Mouse (Mus musculus): Measurements from ENCODE around the gene Nae1. TPM values are rescaled to one million over a fixed set of nuclear protein-coding genes. Genes with fewer than 3 reads are reported as not detected.

Nae1 gene
- total RNA-seq, 2 experiments from 2014 or later = 43.5 to 49.6 TPM

DNA sequence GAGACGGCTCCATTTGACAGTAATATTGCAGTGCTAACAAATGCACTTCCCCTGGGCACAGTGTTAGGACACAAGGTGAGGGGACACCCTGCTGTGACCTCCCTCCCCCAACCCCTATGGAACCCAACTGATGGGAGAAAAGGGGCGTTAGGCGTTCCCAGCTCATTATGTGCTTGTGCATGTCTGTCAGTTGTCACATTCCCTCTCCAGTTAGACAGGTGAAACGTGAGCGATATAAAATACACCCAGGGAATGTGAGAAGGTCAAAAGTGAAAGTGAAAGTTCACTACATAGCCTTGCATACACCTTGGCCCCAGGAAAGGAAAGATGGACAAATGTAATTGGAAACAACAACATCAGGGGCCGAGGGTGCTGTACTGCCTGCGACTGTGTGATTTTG is 941 bp upstream of the Nae1 start:
- intact Hi-C loops (cut with DNase I) = loop anchor here (10.0 kb wide), 1 partner anchor 91 kb away; the partner anchor contains the start of gene Dync1li2
- DNase-seq (ENCODE audit: low spot score in 2 of 2) = no peak

DNA sequence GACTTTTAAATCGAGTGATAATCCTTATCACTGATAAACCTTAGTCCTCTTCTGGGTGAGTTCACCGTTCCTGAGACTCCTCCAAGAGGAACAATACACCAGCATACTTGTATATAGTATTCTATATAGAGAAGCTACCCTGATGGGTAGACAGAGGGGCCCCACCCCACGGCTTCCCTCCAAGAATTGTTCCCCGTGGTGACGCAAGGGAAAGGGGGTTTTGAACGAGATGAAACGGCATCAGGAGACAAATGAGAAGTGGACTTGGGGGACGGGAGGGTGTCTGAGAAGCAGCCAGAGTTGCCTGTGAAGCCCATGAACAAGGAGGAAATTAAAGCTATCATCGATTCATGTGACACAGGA is 323 bp upstream of the Nae1 start:
- intact Hi-C loops (cut with DNase I) = loop anchor here (5.0 to 10.0 kb wide), 2 partner anchors 33 to 90 kb away; partner anchors contain the start of gene Dync1li2
- DNase-seq (ENCODE audit: low spot score in 2 of 2) = no peak

- no peak for DNase-seq (ENCODE audit: low spot score in 2 of 2)
- intact Hi-C loops (cut with DNase I) = loop anchor here (5.0 to 10.0 kb wide), 2 partner anchors 34 to 89 kb away; partner anchors contain the start of gene Dync1li2
Measured at GRCm38 (mm10) chr8:104533551-104533950, 886 bp downstream of the Nae1 start.

GRCm38 (mm10) chr8:104529671-104530070 is 4.8 kb downstream of the Nae1 start:
- intact Hi-C loops (cut with DNase I) = loop anchor here (5.0 to 10.0 kb wide), 2 partner anchors 38 to 85 kb away; partner anchors contain the start of gene Dync1li2
- DNase-seq (ENCODE audit: low spot score in 2 of 2) = no peak

GRCm38 (mm10) chr8:104517872-104518271 is 16.6 kb downstream of the Nae1 start:
- intact Hi-C loops (cut with DNase I) = loop anchor here (10.0 kb wide), 1 partner anchor 173 kb away; no protein-coding TSS in a partner anchor

DNA sequence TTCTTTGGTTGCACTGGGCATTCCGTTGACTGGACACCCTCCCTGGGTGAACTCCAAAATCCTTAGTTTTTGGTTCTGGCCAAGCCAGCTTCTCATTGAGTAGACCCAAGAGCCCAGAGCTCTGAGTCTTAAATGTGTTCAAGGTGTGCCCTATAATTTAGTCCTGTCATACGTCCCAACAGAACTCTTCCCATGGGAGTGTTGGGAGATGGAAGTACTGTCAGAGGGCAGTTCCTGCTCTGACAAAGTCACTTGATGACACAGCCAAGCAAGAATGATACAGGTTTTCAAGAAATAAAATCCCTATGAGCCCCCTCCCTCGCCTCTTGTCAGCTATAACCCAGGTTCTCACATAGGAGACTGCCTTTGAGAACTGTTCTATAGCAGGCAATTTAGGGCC is 24.3 kb downstream of the Nae1 start:
- intact Hi-C loops (cut with DNase I) = loop anchor here (10.0 kb wide), 1 partner anchor 165 kb away; no protein-coding TSS in a partner anchor
- DNase-seq (ENCODE audit: low spot score in 2 of 2) = no peak

More at GRCm38 (mm10) chr8:104517872-104518271, 16.6 kb downstream of the Nae1 start:
- no peak for DNase-seq (ENCODE audit: low spot score in 2 of 2)

DNA sequence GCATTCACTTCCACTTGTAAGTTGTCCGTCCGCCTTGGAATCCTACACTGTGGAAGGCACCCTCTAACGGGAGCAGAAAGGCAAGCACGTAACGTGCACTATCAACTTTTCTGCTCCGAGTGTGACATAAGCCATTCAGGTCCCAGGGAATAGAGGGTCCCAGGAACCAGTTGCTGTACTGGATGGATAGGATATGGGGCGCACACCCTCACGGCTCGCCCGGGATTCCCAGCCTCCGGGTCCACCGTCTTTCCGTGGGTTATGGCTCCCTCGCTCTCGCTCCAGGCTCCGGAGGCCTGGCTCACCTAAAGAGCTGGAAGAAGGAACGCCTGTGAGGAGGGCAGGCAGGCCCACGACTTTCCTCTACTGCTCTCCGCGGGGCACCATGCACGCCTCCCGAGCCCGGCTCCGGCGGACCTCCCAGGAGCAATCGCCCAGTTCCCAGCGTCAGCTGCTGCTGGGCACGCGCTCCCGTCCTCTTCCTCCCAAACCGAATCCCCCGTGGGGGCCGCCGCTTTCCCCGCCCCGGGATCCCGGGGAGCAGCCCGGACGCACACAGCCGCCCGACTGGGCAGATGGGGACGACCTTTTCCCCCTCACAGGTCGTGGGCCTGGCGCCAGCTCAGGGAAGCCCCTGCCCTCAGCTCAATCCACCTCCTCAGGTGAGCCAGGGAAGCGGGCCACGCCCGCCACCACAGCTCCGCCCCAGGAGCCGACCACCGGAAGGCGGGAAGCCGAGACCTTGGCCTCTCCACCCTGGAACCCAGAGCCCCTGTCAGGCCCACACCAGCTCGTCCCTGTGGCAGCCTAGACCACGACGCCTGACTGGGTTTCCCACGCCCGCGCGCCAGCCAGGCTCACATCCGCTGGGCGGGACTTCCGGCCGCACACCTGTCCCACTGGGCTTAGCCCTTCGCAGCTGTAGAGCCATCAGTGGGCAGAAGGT is 25.1 kb downstream of the Nae1 start, which contains the start of gene Terb1:
Terb1 (minus strand) TSS at position 850 of the 946 bp plus-strand sequence.
- peak; percentile 43 to 57 for DNase-seq (ENCODE audit: low spot score in 2 of 2)
- intact Hi-C loops (cut with DNase I) = loop anchor here (10.0 kb wide), 1 partner anchor 165 kb away; no protein-coding TSS in a partner anchor

- no peak for DNase-seq (ENCODE audit: low spot score in 2 of 2)
- intact Hi-C loops (cut with DNase I) = no loop called here
Measured at GRCm38 (mm10) chr8:104479091-104479490, 55.3 kb downstream of the Nae1 start.

DNA sequence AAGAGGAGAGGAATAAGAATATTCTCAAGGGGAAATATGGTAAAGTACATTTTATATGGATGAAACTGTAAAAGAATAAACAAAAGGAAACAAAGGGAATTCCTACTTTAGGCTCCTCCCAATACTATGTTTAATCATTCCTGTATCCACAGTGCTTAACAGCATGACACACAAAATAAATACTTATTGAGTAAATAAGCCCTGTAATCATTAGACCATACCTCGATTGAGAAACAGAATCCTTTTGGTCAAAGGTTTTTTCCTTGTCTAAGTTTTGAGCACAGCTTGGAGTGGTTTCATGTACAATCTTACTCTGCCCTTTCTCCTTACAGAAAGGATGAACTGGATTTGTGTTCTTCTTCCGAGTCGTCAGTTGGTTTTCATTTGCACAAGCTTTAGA is 62.0 kb downstream of the Nae1 start:
- intact Hi-C loops (cut with DNase I) = no loop called here
- DNase-seq (ENCODE audit: low spot score in 2 of 2) = no peak

GRCm38 (mm10) chr8:104467463-104467862 is 67.0 kb downstream of the Nae1 start:
- intact Hi-C loops (cut with DNase I) = no loop called here
- DNase-seq (ENCODE audit: low spot score in 2 of 2) = no peak

Other genes with a start within 250 kb of the Nae1 start
- gene Cmtm2a, start 241.5 kb downstream of the Nae1 start, total RNA-seq (2021) = not detected
- not detected for gene Gm45711, start 224.6 kb downstream of the Nae1 start, total RNA-seq (2021)
- gene Cmtm1, start 224.5 kb downstream of the Nae1 start, total RNA-seq (2021) = not detected
- gene Gm11020, start 213.1 kb downstream of the Nae1 start, total RNA-seq (2021) = not detected
- gene Cmtm2b, start 212.4 kb downstream of the Nae1 start, total RNA-seq (2021) = not detected
- gene Cmtm3, start 195.2 kb downstream of the Nae1 start, total RNA-seq (2021) = 10 to 100 TPM; 11.9 to 12.1 TPM
- gene Cmtm4, start 138.8 kb downstream of the Nae1 start, total RNA-seq (2021) = 10 to 100 TPM; 79.5 to 82.1 TPM
- 100 to 1,000 TPM; 276 to 310 TPM for gene Dync1li2, start 91.6 kb downstream of the Nae1 start, total RNA-seq (2021)
- gene Terb1, start 24.7 kb downstream of the Nae1 start, total RNA-seq (2021) = 1 to 10 TPM; 1.8 to 2.9 TPM
- gene Car7, start 52 bp upstream of the Nae1 start, total RNA-seq (2021) = 10 to 100 TPM; 24.7 to 34.0 TPM
- gene Pdp2, start 56.8 kb upstream of the Nae1 start, total RNA-seq (2021) = 1 to 10 TPM; 8.1 to 9.0 TPM
- not detected for gene Cdh16, start 89.8 kb upstream of the Nae1 start, total RNA-seq (2021)
- gene Rrad, start 96.7 kb upstream of the Nae1 start, total RNA-seq (2021) = 1 to 10 TPM; 3.5 to 4.4 TPM
- 10 to 100 TPM; 31.4 to 33.5 TPM for gene Ciao2b, start 107.3 kb upstream of the Nae1 start, total RNA-seq (2021)
- gene Ces2a, start 199.4 kb upstream of the Nae1 start, total RNA-seq (2021) = not detected

All from left cerebral cortex, postnatal 36 days (tissue).